Mouse (Mus musculus): ENCODE results near the gene Gja1.

DNA sequence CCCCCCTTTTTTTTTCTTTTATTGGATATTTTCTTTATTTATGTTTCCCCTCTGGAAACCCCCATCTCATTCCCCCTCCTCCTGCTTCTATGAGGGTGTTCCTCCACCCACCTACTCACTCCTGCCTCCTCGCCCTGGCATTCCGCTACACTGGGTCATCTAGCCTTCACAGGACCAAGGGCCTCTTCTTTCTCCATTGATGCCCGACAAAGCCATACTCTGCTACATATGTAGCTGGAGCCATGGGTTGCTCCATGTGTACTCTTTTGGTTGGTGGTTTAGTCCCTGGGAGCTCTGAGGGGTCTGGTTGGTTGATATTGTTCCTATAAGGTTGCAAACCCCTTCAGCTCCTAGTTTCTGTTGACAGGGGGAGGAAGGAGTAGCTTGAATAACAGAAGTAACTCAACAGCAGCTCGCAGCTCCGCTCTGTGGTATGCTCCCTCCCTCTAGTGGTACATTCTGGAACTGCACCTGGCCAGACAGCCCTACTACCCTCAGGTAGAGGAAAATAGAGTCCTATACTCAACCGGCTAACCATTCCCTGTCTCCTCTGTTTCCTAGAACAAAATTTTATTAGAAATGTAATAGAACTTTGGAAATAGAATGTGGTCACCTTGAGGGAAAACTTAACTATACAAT lies 38.2 kb upstream of the Gja1 start:
- TF ChIP-seq CTCF (IDR thresholded peaks at IDR 0.05; ENCODE audit: low read depth) (peak; percentile 89), EP300 (IDR thresholded peaks at IDR 0.05; ENCODE audit: low read depth) (no peak)

Data from liver, embryonic 14.5 days (tissue).